Mouse (Mus musculus): ENCODE measurements around the gene Mgst2.

GRCm38 (mm10) chr3:51659415-51659814 is 745 bp upstream of the Mgst2 start:
- no peak for TF ChIP-seq CTCF (IDR thresholded peaks at IDR 0.05; ENCODE audit: low read depth)
- TF ChIP-seq EP300 (IDR thresholded peaks at IDR 0.05; ENCODE audit: low read depth): no peak

Measured in liver, embryonic 14.5 days (tissue).